ENCODE assay signal across 13 mouse cellular contexts in genomic region chr5:122019288-122019687, GRCm38 (mm10). TPM values are rescaled to one million over a fixed set of nuclear protein-coding genes. Genes with fewer than 3 reads are reported as not detected.
DNase-seq lines count a peak whose midpoint lies in the region; ATAC-seq and TF ChIP-seq lines count a peak whose summit lies in the region.
"Had no signal": no experiment of that assay in that cellular context is flagged by ENCODE, and none has a peak within 500 bp of the region (broad histone marks: within the 10 kb centered on the region; RNA-seq: fewer than 3 reads in every experiment).

No protein-coding gene starts in this region.

- no peaks in the 10 kb centered on the region for H3K9me3 ChIP-seq in forebrain, embryonic 15.5 days
- H3K9me3 ChIP-seq in hindbrain, embryonic 16.5 days (ENCODE audit: control insufficient read depth, low read length): peaks cover 10% of the 10 kb centered on the region
- H3K9me3 ChIP-seq in midbrain, embryonic 14.5 days (ENCODE audit: control insufficient read depth, low read length): peaks cover 8% of the 10 kb centered on the region; the same call in 1 of the 2 replicates
- H3K9me3 ChIP-seq: kidney, embryonic 15.5 days; lung, embryonic 15.5 days had no signal

- no peaks in the 10 kb centered on the region for H3K36me3 ChIP-seq in liver, adult 2 months (ENCODE audit: control insufficient read depth, insufficient read depth, low read length)
- no peaks in the 10 kb centered on the region for H3K36me3 ChIP-seq in forebrain, embryonic 15.5 days
- no peaks in the 10 kb centered on the region for H3K36me3 ChIP-seq in hindbrain, embryonic 16.5 days (ENCODE audit: control insufficient read depth, insufficient read depth, low read length)
- H3K36me3 ChIP-seq in midbrain, embryonic 14.5 days (ENCODE audit: control insufficient read depth, insufficient read depth, low read length): no peaks in the 10 kb centered on the region
- H3K36me3 ChIP-seq: kidney, embryonic 15.5 days; lung, embryonic 15.5 days had no signal

- 0 out of 2 replicates have a peak, but pooled peaks have one; percentile 32 for ATAC-seq in forebrain, embryonic 15.5 days (replicated peaks)
- ATAC-seq in hindbrain, embryonic 16.5 days: peak; percentile 65
- no peak for ATAC-seq in midbrain, embryonic 14.5 days (ENCODE audit: low FRiP score, low TSS enrichment)

- no peaks in the 10 kb centered on the region for H3K79me2 ChIP-seq in liver, adult 2 months (ENCODE audit: control insufficient read depth, insufficient read depth, low read length)

- H3K4me3 ChIP-seq in liver, adult 2 months (ENCODE audit: insufficient read depth, low read depth, low read length): no peak overlapping the region
- H3K4me3 ChIP-seq in forebrain, embryonic 15.5 days: no peak overlapping the region
- H3K4me3 ChIP-seq in hindbrain, embryonic 16.5 days (ENCODE audit: low read length): no peak overlapping the region
- H3K4me3 ChIP-seq in midbrain, embryonic 14.5 days (replicated peaks; ENCODE audit: low read depth, low read length): no peak overlapping the region
- H3K4me3 ChIP-seq: heart, adult 2 months; kidney, embryonic 15.5 days; left cerebral cortex, adult 2 months; lung, embryonic 15.5 days; myocyte had no signal

- TF ChIP-seq POLR2A in liver, adult 2 months (IDR thresholded peaks at IDR 0.05; ENCODE audit: extremely low read depth, insufficient read depth, low read length): no peak

- 27% methylated on average over 17 of the region's 17 CpGs for WGBS in liver, adult 2 months
- WGBS in forebrain, embryonic 15.5 days: 67% methylated on average over 17 of the region's 17 CpGs
- 59% methylated on average over 17 of the region's 17 CpGs for WGBS in hindbrain, embryonic 16.5 days
- 69% methylated on average over 17 of the region's 17 CpGs for WGBS in midbrain, embryonic 14.5 days

- peak overlapping the region; percentile 49; the same call in 1 of the 2 replicates for H3K27ac ChIP-seq in liver, adult 2 months (replicated peaks; ENCODE audit: insufficient read depth, low read depth, low read length)
- H3K27ac ChIP-seq in forebrain, embryonic 15.5 days (replicated peaks): no peak overlapping the region
- H3K27ac ChIP-seq in hindbrain, embryonic 16.5 days (ENCODE audit: low read depth, low read length): no peak overlapping the region
- H3K27ac ChIP-seq in midbrain, embryonic 14.5 days (replicated peaks; ENCODE audit: low read depth, low read length): peak overlapping the region; percentile 20; the same call in 1 of the 2 replicates
- H3K27ac ChIP-seq: heart, adult 2 months; kidney, embryonic 15.5 days; left cerebral cortex, adult 2 months; lung, embryonic 15.5 days had no signal

- peak; percentile 94 for DNase-seq in liver, adult 2 months (ENCODE audit: extremely low read depth, low read depth, low spot score)
- DNase-seq in liver: no peak
- DNase-seq in midbrain, embryonic 14.5 days: peak; percentile 28
- DNase-seq in spleen, postnatal 36 days (ENCODE audit: low spot score in 2 of 2): no peak
- DNase-seq in layer of hippocampus, adult 9-10 months (ENCODE audit: low spot score): no peak
- DNase-seq: heart, adult 2 months had no signal

- no peak for TF ChIP-seq CTCF in liver, adult 2 months (IDR thresholded peaks at IDR 0.05; ENCODE audit: low read depth, low read length)

- H3K4me2 ChIP-seq in forebrain, embryonic 15.5 days (replicated peaks): no peak overlapping the region
- no peak overlapping the region for H3K4me2 ChIP-seq in hindbrain, embryonic 16.5 days (ENCODE audit: low read length)
- no peak overlapping the region for H3K4me2 ChIP-seq in midbrain, embryonic 14.5 days (ENCODE audit: low read length)
- H3K4me2 ChIP-seq: kidney, embryonic 15.5 days; lung, embryonic 15.5 days had no signal

- H3K27me3 ChIP-seq in liver, adult 2 months (ENCODE audit: control insufficient read depth, insufficient read depth, low read length): peaks cover 6% of the 10 kb centered on the region; the same call in 1 of the 2 replicates
- no peaks in the 10 kb centered on the region for H3K27me3 ChIP-seq in forebrain, embryonic 15.5 days
- H3K27me3 ChIP-seq in hindbrain, embryonic 16.5 days (replicated peaks; ENCODE audit: control insufficient read depth, insufficient read depth, low read length): no peaks in the 10 kb centered on the region
- H3K27me3 ChIP-seq in midbrain, embryonic 14.5 days (ENCODE audit: control insufficient read depth, insufficient read depth, low read length): no peaks in the 10 kb centered on the region
- H3K27me3 ChIP-seq: kidney, embryonic 15.5 days; lung, embryonic 15.5 days had no signal

- H3K9ac ChIP-seq in liver, adult 2 months (ENCODE audit: low read depth, low read length): no peak overlapping the region; the same call in 1 of the 2 replicates
- H3K9ac ChIP-seq in forebrain, embryonic 15.5 days (replicated peaks): no peak overlapping the region
- peak overlapping the region; percentile 18; the same call in 1 of the 2 replicates for H3K9ac ChIP-seq in hindbrain, embryonic 16.5 days (ENCODE audit: low read depth, low read length)
- H3K9ac ChIP-seq in midbrain, embryonic 14.5 days (replicated peaks; ENCODE audit: low read length): peak overlapping the region; percentile 29; the same call in 1 of the 2 replicates
- H3K9ac ChIP-seq: kidney, embryonic 15.5 days; lung, embryonic 15.5 days had no signal

- H3K4me1 ChIP-seq in liver, adult 2 months (ENCODE audit: control insufficient read depth, insufficient read depth, low read length): peaks cover 24% of the 10 kb centered on the region
- H3K4me1 ChIP-seq in forebrain, embryonic 15.5 days: 0 out of 2 replicates have a peak, but pooled peaks cover 5% of the 10 kb centered on the region
- H3K4me1 ChIP-seq in hindbrain, embryonic 16.5 days (ENCODE audit: control insufficient read depth, insufficient read depth, low read depth, low read length): peaks cover 15% of the 10 kb centered on the region
- H3K4me1 ChIP-seq in midbrain, embryonic 14.5 days (ENCODE audit: control insufficient read depth, insufficient read depth, low read length): peaks cover 16% of the 10 kb centered on the region; the same call in 1 of the 2 replicates

RNA-seq across cellular contexts. Expression of gene Cux2, which starts 30.6 kb away (rescaled TPM):
- 4.1 and 5.9 TPM in 2 replicates for total RNA-seq in liver, adult 2 months (2014; rRNA removed)
- polyA plus RNA-seq in liver, adult 2 months (2012; rRNA removed): 11.6 and 19.5 TPM in 2 replicates
- polyA plus RNA-seq in forebrain, embryonic 15.5 days (2015; fragmentation: Nextera tagmentation; extraction: Ambion mirVana): 32.3 and 33.7 TPM in 2 replicates
- polyA plus RNA-seq in hindbrain, embryonic 16.5 days (2015; fragmentation: Nextera tagmentation; extraction: Ambion mirVana): 16.7 and 18.7 TPM in 2 replicates
- polyA plus RNA-seq in midbrain, embryonic 14.5 days (2014; fragmentation: Nextera tagmentation; extraction: Ambion mirVana): 25.5 and 28.8 TPM in 2 replicates
- total RNA-seq: common myeloid progenitor, adult 5-6 weeks had no signal

Comparison
In these comparisons a context has a peak if more than half of its experiments do, and no peak if none do; other contexts are left out.
1. DNase-seq: peak in liver, adult 2 months (single experiment) and midbrain, embryonic 14.5 days (single experiment); none in liver (single experiment), spleen, postnatal 36 days (0 of 2) and layer of hippocampus, adult 9-10 months (single experiment).
2. H3K27ac ChIP-seq: peak in liver, adult 2 months (single experiment) and midbrain, embryonic 14.5 days (single experiment); none in forebrain, embryonic 15.5 days (single experiment) and hindbrain, embryonic 16.5 days (single experiment).
3. H3K9ac ChIP-seq: peak in hindbrain, embryonic 16.5 days (single experiment) and midbrain, embryonic 14.5 days (single experiment); none in liver, adult 2 months (single experiment) and forebrain, embryonic 15.5 days (single experiment).